In the genomic region with DNA sequence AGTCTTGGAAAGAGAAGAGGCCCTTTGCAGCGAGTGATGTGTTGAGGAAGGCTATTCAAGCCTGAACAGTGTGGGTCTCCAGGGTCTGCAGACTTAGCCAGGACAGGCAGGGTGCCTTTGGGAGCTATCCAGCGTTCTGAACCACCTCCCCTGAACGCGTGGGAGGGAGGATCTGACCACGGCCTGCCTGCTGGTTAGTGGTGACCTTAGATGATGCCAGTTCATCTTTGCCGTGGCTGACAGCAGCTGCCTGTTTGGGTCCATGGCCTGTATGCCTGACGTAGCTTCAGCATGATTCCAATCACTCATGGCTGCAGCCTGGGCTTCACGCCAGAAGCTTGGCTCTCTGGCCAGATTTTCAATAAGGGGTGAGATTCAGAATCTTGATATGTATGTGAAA, we compare ENCODE assay signal across 8 mouse cellular contexts. TPM values are rescaled to one million over a fixed set of nuclear protein-coding genes. Genes with fewer than 3 reads are reported as not detected.
A peak's percentile ranks its signal among the peaks of the same experiment; 100 is the strongest.
DNase-seq lines count a peak whose midpoint lies in the region; ATAC-seq and TF ChIP-seq lines count a peak whose summit lies in the region.

No protein-coding gene starts in this region.

- no peaks in the 10 kb centered on the region for H3K36me3 ChIP-seq in kidney, embryonic 14.5 days (ENCODE audit: control insufficient read depth, insufficient read depth, low read length)
- no peaks in the 10 kb centered on the region for H3K36me3 ChIP-seq in kidney, embryonic 15.5 days
- no peaks in the 10 kb centered on the region for H3K36me3 ChIP-seq in hindbrain, embryonic 11.5 days (ENCODE audit: control insufficient read depth, insufficient read depth, low read length)
- H3K36me3 ChIP-seq in myocyte (ENCODE audit: control insufficient read depth, insufficient read depth) = no peaks in the 10 kb centered on the region

- H3K79me2 ChIP-seq in myocyte (ENCODE audit: control insufficient read depth, insufficient read depth) = no peaks in the 10 kb centered on the region

- no peaks in the 10 kb centered on the region for H3K9me3 ChIP-seq in kidney, embryonic 14.5 days (ENCODE audit: control insufficient read depth, low read length)
- H3K9me3 ChIP-seq in kidney, embryonic 15.5 days (replicated peaks) = no peaks in the 10 kb centered on the region
- no peaks in the 10 kb centered on the region for H3K9me3 ChIP-seq in hindbrain, embryonic 11.5 days (ENCODE audit: control insufficient read depth, low read length)

- peak; percentile 69 for DNase-seq in Muller cell, postnatal 12 days (ENCODE audit: inconsistent ontology term)
- peak; percentile 73 for DNase-seq in brain, adult 2 months (ENCODE audit: low read depth, low spot score)
- DNase-seq in hindbrain, embryonic 11.5 days (ENCODE audit: low spot score) = peak; percentile 53
- no peak for DNase-seq in left cerebral cortex, postnatal 14 days (ENCODE audit: low spot score in 2 of 2)
- no peak for DNase-seq in frontal cortex, postnatal 10 days (ENCODE audit: low spot score in 2 of 2)

- ATAC-seq in kidney, embryonic 14.5 days (ENCODE audit: low FRiP score, low TSS enrichment) = peak; percentile 71
- no peak for ATAC-seq in kidney, embryonic 15.5 days (replicated peaks; ENCODE audit: low FRiP score)
- no peak for ATAC-seq in hindbrain, embryonic 11.5 days (ENCODE audit: low FRiP score)

- H3K4me1 ChIP-seq in kidney, embryonic 14.5 days (ENCODE audit: control insufficient read depth, insufficient read depth, low read length) = no peaks in the 10 kb centered on the region
- H3K4me1 ChIP-seq in kidney, embryonic 15.5 days = no peaks in the 10 kb centered on the region
- H3K4me1 ChIP-seq in hindbrain, embryonic 11.5 days (replicated peaks; ENCODE audit: control insufficient read depth, insufficient read depth, low read length) = no peaks in the 10 kb centered on the region

- intact Hi-C loops in left cerebral cortex, postnatal 14 days (cut with DNase I) = no loop called here

- 14% methylated on average over 8 of the region's 8 CpGs for WGBS in kidney, embryonic 14.5 days
- 13% methylated on average over 8 of the region's 8 CpGs for WGBS in kidney, embryonic 15.5 days
- 23% methylated on average over 8 of the region's 8 CpGs for WGBS in hindbrain, embryonic 11.5 days

- H3K9ac ChIP-seq in kidney, embryonic 14.5 days (ENCODE audit: low read depth, low read length) = no peak overlapping the region
- H3K9ac ChIP-seq in kidney, embryonic 15.5 days = no peak overlapping the region
- H3K9ac ChIP-seq in hindbrain, embryonic 11.5 days (ENCODE audit: low read depth, low read length) = no peak overlapping the region

- no peak overlapping the region for H3ac ChIP-seq in myocyte (ENCODE audit: control insufficient read depth, insufficient read length)

- TF ChIP-seq POLR2A in myocyte (IDR thresholded peaks at IDR 0.05; ENCODE audit: insufficient read length, low read depth) = no peak

- no peaks in the 10 kb centered on the region for H3K27me3 ChIP-seq in kidney, embryonic 14.5 days (ENCODE audit: control insufficient read depth, insufficient read depth, low read length)
- peaks cover 3% of the 10 kb centered on the region; the same call in 1 of the 2 replicates for H3K27me3 ChIP-seq in kidney, embryonic 15.5 days
- no peaks in the 10 kb centered on the region for H3K27me3 ChIP-seq in hindbrain, embryonic 11.5 days (ENCODE audit: control insufficient read depth, insufficient read depth, low read length)
- no peaks in the 10 kb centered on the region for H3K27me3 ChIP-seq in myocyte (ENCODE audit: control insufficient read depth, insufficient read depth, insufficient read length)

- no peak overlapping the region for H3K4me3 ChIP-seq in kidney, embryonic 14.5 days (ENCODE audit: low read length)
- no peak overlapping the region for H3K4me3 ChIP-seq in kidney, embryonic 15.5 days (replicated peaks)
- H3K4me3 ChIP-seq in hindbrain, embryonic 11.5 days (ENCODE audit: low read depth, low read length) = no peak overlapping the region
- H3K4me3 ChIP-seq in myocyte = no peak overlapping the region

- no peak overlapping the region for H3K4me2 ChIP-seq in kidney, embryonic 14.5 days (replicated peaks; ENCODE audit: low read depth, low read length)
- H3K4me2 ChIP-seq in kidney, embryonic 15.5 days = no peak overlapping the region
- no peak overlapping the region for H3K4me2 ChIP-seq in hindbrain, embryonic 11.5 days (replicated peaks; ENCODE audit: low read depth, low read length)
- H3K4me2 ChIP-seq in myocyte (ENCODE audit: low read depth) = no peak overlapping the region

- no peak overlapping the region for H3K27ac ChIP-seq in kidney, embryonic 14.5 days (ENCODE audit: low read depth, low read length)
- H3K27ac ChIP-seq in kidney, embryonic 15.5 days = no peak overlapping the region
- H3K27ac ChIP-seq in hindbrain, embryonic 11.5 days (ENCODE audit: low read depth, low read length) = no peak overlapping the region

TF ChIP-seq in myocyte, 11 proteins besides CTCF, POLR2A, EP300 and RAD21:
- TF ChIP-seq REST (IDR thresholded peaks at IDR 0.05; ENCODE audit: insufficient read depth, insufficient read length) = peak; percentile 96
- TF ChIP-seq MYOD1 (IDR thresholded peaks at IDR 0.05; ENCODE audit: control insufficient read depth in 1 of 3, insufficient read length in 2 of 3, low read depth in 2 of 3) = peak in 2 of 3 experiments; percentile 16 to 75
- no peak for TF ChIP-seq E2F4 (IDR thresholded peaks at IDR 0.05; ENCODE audit: insufficient read depth)
- TF ChIP-seq MYOG (IDR thresholded peaks at IDR 0.05; ENCODE audit: control insufficient read depth in 1 of 3, insufficient read depth in 1 of 3, insufficient read length in 2 of 3, low read depth in 2 of 3) = peak in 2 of 3 experiments; percentile 17 to 59

RNA-seq across cellular contexts. Expression of gene Fam219a, which starts 23.4 kb away (rescaled TPM):
- 2.2 and 2.7 TPM in 2 replicates for polyA plus RNA-seq in kidney, embryonic 14.5 days (2014; fragmentation: Nextera tagmentation; extraction: Ambion mirVana)
- polyA plus RNA-seq in kidney, embryonic 15.5 days (2015; fragmentation: Nextera tagmentation; extraction: Ambion mirVana) = 1.9 and 2.8 TPM in 2 replicates
- 11.8 and 17.6 TPM in 2 replicates for polyA plus RNA-seq in hindbrain, embryonic 11.5 days (2014; fragmentation: Nextera tagmentation; extraction: Ambion mirVana)
- 2.7 TPM for polyA plus RNA-seq in myocyte (2012; fragmentation: generic; extraction: Trizol)
- total RNA-seq in left cerebral cortex, postnatal 14 days (2021) = 100 to 1,000 TPM; 204 to 210 TPM

RNA-seq across cellular contexts. Expression of gene Dnaic1, which starts 23.6 kb away (rescaled TPM):
- 2.2 and 2.4 TPM in 2 replicates for polyA plus RNA-seq in kidney, embryonic 14.5 days (2014; fragmentation: Nextera tagmentation; extraction: Ambion mirVana)
- polyA plus RNA-seq in kidney, embryonic 15.5 days (2015; fragmentation: Nextera tagmentation; extraction: Ambion mirVana) = 1.6 and 1.7 TPM in 2 replicates
- 2.9 and 3.2 TPM in 2 replicates for polyA plus RNA-seq in hindbrain, embryonic 11.5 days (2014; fragmentation: Nextera tagmentation; extraction: Ambion mirVana)
- 0.08 TPM for polyA plus RNA-seq in myocyte (2012; fragmentation: generic; extraction: Trizol)
- 1 to 10 TPM; 5.6 to 8.6 TPM for total RNA-seq in left cerebral cortex, postnatal 14 days (2021)

RNA-seq across cellular contexts. Expression of gene 1110017D15Rik, which starts 28.9 kb away (rescaled TPM):
- polyA plus RNA-seq in kidney, embryonic 14.5 days (2014; fragmentation: Nextera tagmentation; extraction: Ambion mirVana) = 0.93 and 1.0 TPM in 2 replicates
- polyA plus RNA-seq in kidney, embryonic 15.5 days (2015; fragmentation: Nextera tagmentation; extraction: Ambion mirVana) = 0.55 TPM in 1 of 2 replicates, not detected in the other
- polyA plus RNA-seq in hindbrain, embryonic 11.5 days (2014; fragmentation: Nextera tagmentation; extraction: Ambion mirVana) = 12.7 and 14.3 TPM in 2 replicates
- polyA plus RNA-seq in myocyte (2012; fragmentation: generic; extraction: Trizol) = 0.06 TPM
- 1 to 10 TPM; 8.7 TPM for total RNA-seq in left cerebral cortex, postnatal 14 days (2021)

RNA-seq across cellular contexts. Expression of gene AI464131, which starts 43.1 kb away (rescaled TPM):
- 3.8 and 8.9 TPM in 2 replicates for polyA plus RNA-seq in kidney, embryonic 14.5 days (2014; fragmentation: Nextera tagmentation; extraction: Ambion mirVana)
- polyA plus RNA-seq in kidney, embryonic 15.5 days (2015; fragmentation: Nextera tagmentation; extraction: Ambion mirVana) = 7.4 and 9.0 TPM in 2 replicates
- polyA plus RNA-seq in hindbrain, embryonic 11.5 days (2014; fragmentation: Nextera tagmentation; extraction: Ambion mirVana) = 8.3 and 10.9 TPM in 2 replicates
- polyA plus RNA-seq in myocyte (2012; fragmentation: generic; extraction: Trizol) = 33.9 TPM
- 10 to 100 TPM; 42.6 to 44.7 TPM for total RNA-seq in left cerebral cortex, postnatal 14 days (2021)

Comparison
In these comparisons a context has a peak if more than half of its experiments do, and no peak if none do; other contexts are left out.
1. DNase-seq: peak in Muller cell, postnatal 12 days (single experiment), brain, adult 2 months (single experiment) and hindbrain, embryonic 11.5 days (single experiment); none in left cerebral cortex, postnatal 14 days (0 of 2) and frontal cortex, postnatal 10 days (0 of 2).